Mouse (Mus musculus): ENCODE data around the gene Plin2. TPM values are rescaled to one million over a fixed set of nuclear protein-coding genes. Genes with fewer than 3 reads are reported as not detected.

Gene Plin2
- polyA plus RNA-seq, 1 experiment from 2014 or later, result 144 TPM

DNA sequence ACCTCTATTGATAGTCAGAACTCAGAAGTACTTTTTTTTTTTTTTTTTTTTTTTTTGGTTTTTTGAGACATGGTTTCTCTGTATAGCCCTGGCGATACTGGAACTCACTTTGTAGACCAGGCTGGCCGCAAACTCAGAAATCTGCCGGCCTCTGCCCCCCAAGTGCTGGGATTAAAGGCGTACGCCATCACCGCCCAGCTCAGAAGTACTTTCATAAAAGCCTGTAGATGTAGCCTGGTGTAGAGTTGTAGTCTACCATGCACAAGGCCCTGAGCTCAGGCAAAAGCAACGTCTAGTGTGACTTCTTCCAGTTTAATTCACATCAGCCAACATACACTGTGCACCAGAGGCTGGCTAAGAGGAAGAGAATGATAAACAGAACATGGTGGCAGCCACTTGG, 23.1 kb upstream of the Plin2 start:
- H3K4me2 ChIP-seq (replicated peaks), result no peak overlapping the region
- WGBS, result 89% methylated on average over 7 of the region's 7 CpGs

GRCm38 (mm10) chr4:86691290-86691689, 21.4 kb upstream of the Plin2 start:
- Histone ChIP-seq H3K36me3 (no peaks in the 10 kb centered on the region), H3K27ac (0 out of 2 replicates have a peak overlapping the region, but pooled peaks have one; percentile 68), H3K4me2 (replicated peaks) (no peak overlapping the region), H3K9ac (no peak overlapping the region), H3K9me3 (no peaks in the 10 kb centered on the region), H3K4me3 (replicated peaks) (no peak overlapping the region), H3K4me1 (replicated peaks) (peaks cover 4% of the 10 kb centered on the region; the same call in 1 of the 2 replicates), H3K27me3 (replicated peaks) (no peaks in the 10 kb centered on the region)
- WGBS, result 60% methylated on average over 4 of the region's 4 CpGs
- ATAC-seq, result no peak

More for the DNA sequence above, 23.1 kb upstream of the Plin2 start:
- no peak for ATAC-seq
- Histone ChIP-seq H3K9ac (no peak overlapping the region), H3K4me1 (replicated peaks) (peaks cover 4% of the 10 kb centered on the region; the same call in 1 of the 2 replicates), H3K27me3 (replicated peaks) (no peaks in the 10 kb centered on the region), H3K4me3 (replicated peaks) (no peak overlapping the region), H3K36me3 (no peaks in the 10 kb centered on the region), H3K27ac (no peak overlapping the region), H3K9me3 (no peaks in the 10 kb centered on the region)

DNA sequence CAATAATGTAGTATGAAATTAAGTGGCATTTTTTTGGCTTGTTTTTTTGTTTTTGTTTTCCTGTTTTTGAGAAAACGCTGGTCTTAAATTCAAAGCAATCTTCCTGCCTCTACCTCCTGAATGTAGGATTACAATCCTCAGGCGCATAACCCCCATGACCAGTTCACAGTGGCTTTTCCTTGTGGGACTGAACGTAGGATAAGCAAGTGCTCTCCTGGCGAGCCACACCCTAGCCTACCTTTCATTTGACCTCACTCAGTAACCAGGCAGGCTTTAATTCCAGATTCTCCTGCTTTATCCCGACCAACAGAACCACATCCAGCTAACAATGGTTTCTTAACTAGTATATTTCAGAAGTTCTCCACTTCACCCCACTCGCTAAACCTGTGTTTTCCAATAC, 20.9 kb upstream of the Plin2 start:
- no peak overlapping the region for H3K9ac ChIP-seq
- no peaks in the 10 kb centered on the region for H3K27me3 ChIP-seq (replicated peaks)
- no peak overlapping the region for H3K4me3 ChIP-seq (replicated peaks)
- WGBS, result 71% methylated on average over 6 of the region's 6 CpGs
- ATAC-seq, result peak; percentile 68
- H3K36me3 ChIP-seq, result no peaks in the 10 kb centered on the region
- peak overlapping the region; percentile 68; the same call in 1 of the 2 replicates for H3K27ac ChIP-seq
- H3K4me2 ChIP-seq (replicated peaks), result no peak overlapping the region
- peaks cover 7% of the 10 kb centered on the region; the same call in 1 of the 2 replicates for H3K4me1 ChIP-seq (replicated peaks)
- no peaks in the 10 kb centered on the region for H3K9me3 ChIP-seq

DNA sequence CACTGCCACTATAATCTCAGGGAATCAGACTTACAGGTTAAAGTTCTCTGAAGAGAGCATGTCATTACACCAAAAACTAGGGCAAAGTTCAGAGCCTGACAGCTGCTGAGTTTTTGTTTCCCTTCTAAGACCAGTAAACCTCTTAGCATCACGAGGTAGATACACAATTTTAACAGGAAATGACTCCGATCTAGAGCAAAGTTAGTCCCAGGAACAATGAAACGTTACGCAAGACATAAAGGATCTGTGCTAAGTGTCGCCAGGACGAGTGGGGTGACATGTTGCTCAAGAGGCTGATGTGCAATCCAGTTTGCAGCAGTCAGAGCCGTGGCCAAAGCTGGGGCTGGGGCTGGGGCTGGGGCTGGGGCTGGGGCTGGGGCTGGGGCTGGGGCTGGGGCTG, 20.3 kb upstream of the Plin2 start:
- H3K27ac ChIP-seq, result peak overlapping the region; percentile 68
- no peak overlapping the region for H3K4me2 ChIP-seq (replicated peaks)
- ATAC-seq, result peak; percentile 89
- 23% methylated on average over 7 of the region's 7 CpGs for WGBS
- H3K4me3 ChIP-seq (replicated peaks), result no peak overlapping the region
- H3K9me3 ChIP-seq, result no peaks in the 10 kb centered on the region
- peaks cover 11% of the 10 kb centered on the region; the same call in 1 of the 2 replicates for H3K4me1 ChIP-seq (replicated peaks)
- no peak overlapping the region for H3K9ac ChIP-seq
- no peaks in the 10 kb centered on the region for H3K27me3 ChIP-seq (replicated peaks)
- H3K36me3 ChIP-seq, result no peaks in the 10 kb centered on the region

- Histone ChIP-seq H3K27me3 (replicated peaks) (no peaks in the 10 kb centered on the region), H3K4me3 (replicated peaks) (no peak overlapping the region), H3K9ac (no peak overlapping the region), H3K36me3 (no peaks in the 10 kb centered on the region), H3K9me3 (no peaks in the 10 kb centered on the region), H3K4me2 (replicated peaks) (0 out of 2 replicates have a peak overlapping the region, but pooled peaks have one; percentile 17), H3K4me1 (replicated peaks) (peaks cover 13% of the 10 kb centered on the region; the same call in 1 of the 2 replicates), H3K27ac (peak overlapping the region; percentile 68)
- ATAC-seq, result no peak
- WGBS, result 50% methylated on average over 10 of the region's 10 CpGs
Observed at GRCm38 (mm10) chr4:86689056-86689735, 19.3 kb upstream of the Plin2 start.

- no peak overlapping the region for H3K4me2 ChIP-seq (replicated peaks)
- no peaks in the 10 kb centered on the region for H3K27me3 ChIP-seq (replicated peaks)
- H3K9ac ChIP-seq, result no peak overlapping the region
- no peaks in the 10 kb centered on the region for H3K36me3 ChIP-seq
- no peaks in the 10 kb centered on the region for H3K9me3 ChIP-seq
- ATAC-seq, result no peak
- no peak overlapping the region for H3K4me3 ChIP-seq (replicated peaks)
- 43% methylated on average over 3 of the region's 3 CpGs for WGBS
- H3K27ac ChIP-seq, result no peak overlapping the region
- H3K4me1 ChIP-seq (replicated peaks), result peaks cover 13% of the 10 kb centered on the region; the same call in 1 of the 2 replicates
Observed at GRCm38 (mm10) chr4:86686564-86686963, 16.7 kb upstream of the Plin2 start.

DNA sequence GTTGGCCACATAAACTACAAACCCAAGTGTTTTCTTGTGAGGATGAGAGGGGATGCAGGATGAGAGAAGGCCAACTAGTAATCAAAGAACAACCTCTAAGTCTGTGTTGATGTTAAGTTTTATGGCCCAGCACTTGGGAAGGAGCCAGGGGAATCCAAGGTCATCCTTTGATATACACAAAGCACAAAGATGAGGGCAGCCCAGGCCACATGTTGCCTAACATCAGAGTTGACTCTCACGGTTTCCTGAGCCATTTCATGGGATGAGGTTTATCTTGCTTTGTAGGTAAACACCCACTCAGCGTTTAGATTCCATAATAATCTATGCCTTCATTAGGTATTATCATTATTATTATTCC, 16.1 kb upstream of the Plin2 start:
- no peak overlapping the region for H3K27ac ChIP-seq
- ATAC-seq, result 0 out of 2 replicates have a peak, but pooled peaks have one; percentile 17
- 29% methylated on average over 2 of the region's 2 CpGs for WGBS

DNA sequence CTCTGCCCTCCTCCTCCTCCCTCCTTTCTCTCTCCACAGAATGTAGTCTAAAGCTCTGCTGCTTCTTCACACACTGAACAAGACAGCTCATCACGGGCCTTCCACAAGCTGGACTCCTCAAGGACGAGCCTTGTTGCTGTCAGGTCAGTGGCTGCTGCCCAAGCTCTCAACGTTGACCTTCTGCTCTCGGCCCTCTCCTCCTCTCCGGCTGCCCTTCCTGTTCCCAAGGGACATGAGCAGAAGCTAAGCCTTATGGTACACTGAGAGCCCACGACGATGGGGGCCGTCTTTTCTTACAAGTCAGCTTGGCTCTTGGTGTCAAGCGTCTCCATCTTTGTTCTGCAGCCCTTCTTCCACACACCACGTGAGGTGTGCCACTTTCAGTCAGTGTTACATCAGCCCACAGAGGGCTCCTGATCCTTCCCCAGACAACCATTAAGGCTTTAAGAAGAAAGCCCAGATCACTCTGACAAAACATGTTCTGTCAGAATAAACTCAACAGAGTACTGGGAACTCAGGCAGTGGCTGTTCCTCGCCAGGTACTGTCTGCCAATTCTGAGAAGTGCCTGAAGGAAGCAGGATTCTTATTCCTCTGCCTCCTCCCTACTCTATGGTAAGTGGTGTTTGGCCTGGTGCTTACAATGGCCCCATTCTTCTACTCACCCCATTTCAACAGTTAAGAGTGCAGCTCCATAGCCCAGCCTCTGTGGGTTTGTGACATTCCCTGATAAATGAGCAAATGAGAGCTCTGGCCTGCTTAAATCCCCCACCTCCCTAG, 15.6 kb upstream of the Plin2 start:
- no peaks in the 10 kb centered on the region for H3K36me3 ChIP-seq
- H3K4me3 ChIP-seq (replicated peaks), result no peak overlapping the region
- peaks cover 13% of the 10 kb centered on the region; the same call in 1 of the 2 replicates for H3K4me1 ChIP-seq (replicated peaks)
- H3K9ac ChIP-seq, result no peak overlapping the region
- WGBS, result 55% methylated on average over 11 of the region's 11 CpGs
- no peak for ATAC-seq
- H3K4me2 ChIP-seq (replicated peaks), result no peak overlapping the region
- no peak overlapping the region for H3K27ac ChIP-seq
- H3K9me3 ChIP-seq, result no peaks in the 10 kb centered on the region
- no peaks in the 10 kb centered on the region for H3K27me3 ChIP-seq (replicated peaks)

More for the DNA sequence above, 16.1 kb upstream of the Plin2 start:
- Histone ChIP-seq H3K4me2 (replicated peaks) (no peak overlapping the region), H3K36me3 (no peaks in the 10 kb centered on the region), H3K9me3 (no peaks in the 10 kb centered on the region), H3K9ac (no peak overlapping the region), H3K4me3 (replicated peaks) (no peak overlapping the region), H3K27me3 (replicated peaks) (no peaks in the 10 kb centered on the region), H3K4me1 (replicated peaks) (peaks cover 13% of the 10 kb centered on the region; the same call in 1 of the 2 replicates)

DNA sequence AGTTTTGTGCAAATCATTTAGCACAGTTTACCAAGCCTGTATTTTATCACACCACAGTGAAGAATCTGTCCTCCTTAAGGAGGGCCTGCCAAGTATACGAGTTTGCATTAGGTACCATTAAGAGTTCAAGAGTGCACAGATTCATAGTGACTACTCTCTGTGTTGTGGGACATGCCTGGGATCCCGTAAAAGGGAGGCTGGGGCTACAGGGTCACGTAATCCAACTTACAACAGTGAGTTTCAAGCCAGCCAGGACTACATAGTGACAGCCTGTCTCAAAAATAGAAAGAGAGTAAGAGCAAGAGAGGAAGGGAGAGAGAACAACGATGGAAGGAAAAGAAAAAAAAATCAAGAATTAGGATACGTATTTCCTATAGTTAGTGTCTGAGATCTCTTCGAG, 14.9 kb upstream of the Plin2 start:
- 72% methylated on average over 6 of the region's 6 CpGs for WGBS
- no peak overlapping the region for H3K9ac ChIP-seq
- no peak overlapping the region for H3K4me2 ChIP-seq (replicated peaks)
- no peak overlapping the region for H3K4me3 ChIP-seq (replicated peaks)
- no peak overlapping the region for H3K27ac ChIP-seq
- H3K4me1 ChIP-seq (replicated peaks), result peaks cover 12% of the 10 kb centered on the region; the same call in 1 of the 2 replicates
- H3K9me3 ChIP-seq, result no peaks in the 10 kb centered on the region
- no peaks in the 10 kb centered on the region for H3K27me3 ChIP-seq (replicated peaks)
- no peaks in the 10 kb centered on the region for H3K36me3 ChIP-seq
- ATAC-seq, result no peak

DNA sequence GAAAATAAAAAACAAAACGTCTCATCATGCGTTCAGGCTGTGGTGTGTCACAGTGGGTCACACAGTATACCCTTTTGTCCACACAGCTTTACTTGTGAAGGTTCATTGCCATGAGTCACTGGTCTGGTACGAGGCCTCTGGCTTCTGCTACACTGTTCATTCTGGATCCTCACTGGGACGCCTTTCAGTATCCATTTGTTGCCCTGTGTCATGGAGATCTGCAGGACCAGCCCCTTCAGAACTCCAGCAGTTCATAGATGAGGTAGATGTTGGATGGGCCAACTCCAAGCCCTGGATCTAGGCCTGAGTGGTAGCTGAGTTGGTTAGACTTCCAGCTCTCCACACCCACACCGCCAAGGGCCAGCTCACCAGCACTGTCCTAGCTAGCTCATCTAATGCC, 13.9 kb upstream of the Plin2 start:
- Histone ChIP-seq H3K4me1 (replicated peaks) (0 out of 2 replicates have a peak, but pooled peaks cover 8% of the 10 kb centered on the region), H3K36me3 (no peaks in the 10 kb centered on the region), H3K27ac (no peak overlapping the region), H3K27me3 (replicated peaks) (no peaks in the 10 kb centered on the region), H3K9ac (no peak overlapping the region), H3K4me3 (replicated peaks) (no peak overlapping the region), H3K4me2 (replicated peaks) (no peak overlapping the region), H3K9me3 (no peaks in the 10 kb centered on the region)
- WGBS, result 91% methylated on average over 5 of the region's 5 CpGs
- no peak for ATAC-seq

GRCm38 (mm10) chr4:86683280-86683679, 13.4 kb upstream of the Plin2 start:
- WGBS, result 93% methylated on average over 5 of the region's 5 CpGs
- ATAC-seq, result no peak
- Histone ChIP-seq H3K27me3 (replicated peaks) (no peaks in the 10 kb centered on the region), H3K4me3 (replicated peaks) (no peak overlapping the region), H3K27ac (no peak overlapping the region), H3K4me2 (replicated peaks) (no peak overlapping the region), H3K9ac (no peak overlapping the region), H3K9me3 (no peaks in the 10 kb centered on the region), H3K4me1 (replicated peaks) (0 out of 2 replicates have a peak, but pooled peaks cover 8% of the 10 kb centered on the region), H3K36me3 (no peaks in the 10 kb centered on the region)

- H3K4me3 ChIP-seq (replicated peaks), result no peak overlapping the region
- 63% methylated on average over 2 of the region's 2 CpGs for WGBS
Observed at GRCm38 (mm10) chr4:86681846-86682245, 12.0 kb upstream of the Plin2 start.

More at GRCm38 (mm10) chr4:86681846-86682245, 12.0 kb upstream of the Plin2 start:
- H3K4me1 ChIP-seq (replicated peaks), result 0 out of 2 replicates have a peak, but pooled peaks cover 8% of the 10 kb centered on the region
- no peak for ATAC-seq
- no peak overlapping the region for H3K4me2 ChIP-seq (replicated peaks)
- no peak overlapping the region for H3K9ac ChIP-seq
- no peaks in the 10 kb centered on the region for H3K36me3 ChIP-seq
- H3K27me3 ChIP-seq (replicated peaks), result no peaks in the 10 kb centered on the region
- H3K27ac ChIP-seq, result no peak overlapping the region
- H3K9me3 ChIP-seq, result no peaks in the 10 kb centered on the region

All from intestine, embryonic 15.5 days (tissue).